Mouse (Mus musculus): ENCODE results near the gene Lpar5.
A peak's percentile ranks its signal among the peaks of the same experiment; 100 is the strongest.
"Not testable (repeated sequence)": the region's sequence is repeated elsewhere in the genome, so short reads cannot be mapped to it uniquely, and the experiment has no call there.

Gene Lpar5

DNA sequence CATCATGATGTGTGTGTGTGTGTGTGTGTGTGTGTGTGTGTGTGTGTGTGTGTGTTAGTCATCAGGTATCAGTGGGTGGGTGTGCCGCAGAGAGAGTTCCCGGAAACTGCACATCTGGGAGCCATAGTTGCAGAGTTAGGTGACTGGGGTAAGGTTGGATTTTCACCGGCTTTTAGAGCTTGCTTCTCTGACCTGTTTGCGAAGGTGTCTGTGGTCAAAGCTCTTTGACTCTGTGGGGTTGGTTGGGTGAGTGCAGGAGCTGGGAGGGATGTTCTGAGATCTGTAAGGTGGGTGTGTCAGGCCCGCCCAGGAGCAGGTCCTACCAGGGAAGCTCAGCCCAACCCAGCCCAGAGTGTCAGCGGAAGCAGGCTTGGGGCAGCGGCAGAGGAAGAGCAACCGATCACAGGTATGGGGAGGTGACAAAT is at the start of gene Lpar5:
Gene Lpar5, plus strand, starts transcription at position 350 of the 425 bp plus-strand sequence.
- no peak for DNase-seq

GRCm38 (mm10) chr6:125030532-125030931 is 37.2 kb upstream of the Lpar5 start:
- peak; percentile 70 for DNase-seq

- no peak for DNase-seq
These were observed 36.1 kb upstream of the Lpar5 start for GRCm38 (mm10) chr6:125031604-125032003.

- DNase-seq: no peak
These were observed 29.1 kb upstream of the Lpar5 start for GRCm38 (mm10) chr6:125038666-125039065.

DNA sequence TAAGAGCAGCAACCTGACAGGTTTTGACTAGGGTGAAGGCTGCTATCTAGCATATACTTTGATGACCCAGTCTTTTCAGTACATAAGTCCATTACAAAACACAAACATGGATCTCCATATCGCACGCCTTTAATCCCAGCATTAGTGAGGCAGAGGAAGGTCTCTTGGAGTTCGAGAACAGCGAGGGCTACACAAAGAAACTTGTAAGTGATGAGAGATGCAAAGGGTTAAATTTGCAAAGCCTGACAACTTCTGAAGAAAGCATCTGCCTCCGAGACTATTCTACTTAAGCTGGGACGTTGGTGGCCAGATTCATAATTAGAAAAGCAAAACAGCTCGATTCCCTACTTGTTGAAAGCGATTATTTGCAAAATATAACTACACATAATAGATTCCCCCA is 28.6 kb upstream of the Lpar5 start:
- DNase-seq: no peak

DNA sequence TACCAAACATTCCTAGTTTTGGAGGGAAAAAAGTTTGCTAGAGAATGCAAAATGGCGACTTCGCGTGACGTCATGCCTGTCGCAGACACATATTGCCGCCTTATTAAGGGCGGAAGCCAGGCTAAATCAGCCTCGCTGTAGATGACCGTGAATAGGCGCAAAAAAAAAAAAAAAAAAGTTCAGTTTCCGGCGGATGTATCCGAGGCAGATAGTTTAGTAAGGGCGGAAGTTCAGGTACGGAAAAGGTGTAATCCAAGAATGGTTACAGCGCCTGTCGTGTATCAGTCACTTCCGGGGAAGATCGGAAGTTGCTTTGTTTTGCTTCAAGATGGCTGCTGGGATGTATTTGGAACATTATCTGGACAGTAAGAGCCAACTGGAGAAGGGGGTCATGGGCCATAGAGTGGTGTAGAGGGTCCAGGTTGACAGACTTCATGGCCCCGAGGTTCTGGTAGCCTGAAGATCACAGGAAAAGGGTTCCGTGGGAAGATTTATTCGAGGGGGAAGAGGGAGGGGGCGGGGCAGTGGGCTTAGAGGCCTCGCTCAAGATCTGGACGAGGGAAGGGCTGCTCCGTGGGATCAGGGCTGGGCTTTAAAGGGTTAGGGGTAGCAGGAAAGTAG is 28.1 kb upstream of the Lpar5 start, which contains the start of gene Ing4:
Gene Ing4, plus strand, starts transcription at position 228 of the 621 bp plus-strand sequence.
- DNase-seq: peak; percentile 95

DNA sequence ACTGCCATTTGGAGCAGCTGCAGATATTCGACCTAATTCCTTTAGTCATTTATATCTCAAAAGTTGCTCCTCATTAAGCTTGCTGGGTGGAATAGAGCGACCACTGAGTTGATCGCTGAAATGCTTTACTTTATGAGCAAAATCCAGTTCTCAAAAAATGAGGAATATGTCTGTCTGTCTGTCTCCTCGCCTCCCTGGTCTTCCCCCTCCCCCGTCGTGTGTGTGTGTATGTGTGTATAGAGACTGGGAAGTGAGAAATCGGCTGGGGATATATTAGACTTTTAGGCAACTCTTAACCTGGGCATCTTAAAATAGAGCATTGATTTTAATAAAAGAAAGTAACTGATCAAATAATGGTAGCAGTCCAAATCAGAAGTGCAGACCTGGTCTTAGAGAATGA is 27.5 kb upstream of the Lpar5 start:
- no peak for DNase-seq

GRCm38 (mm10) chr6:125041047-125041446 is 26.7 kb upstream of the Lpar5 start:
- no peak for DNase-seq

DNA sequence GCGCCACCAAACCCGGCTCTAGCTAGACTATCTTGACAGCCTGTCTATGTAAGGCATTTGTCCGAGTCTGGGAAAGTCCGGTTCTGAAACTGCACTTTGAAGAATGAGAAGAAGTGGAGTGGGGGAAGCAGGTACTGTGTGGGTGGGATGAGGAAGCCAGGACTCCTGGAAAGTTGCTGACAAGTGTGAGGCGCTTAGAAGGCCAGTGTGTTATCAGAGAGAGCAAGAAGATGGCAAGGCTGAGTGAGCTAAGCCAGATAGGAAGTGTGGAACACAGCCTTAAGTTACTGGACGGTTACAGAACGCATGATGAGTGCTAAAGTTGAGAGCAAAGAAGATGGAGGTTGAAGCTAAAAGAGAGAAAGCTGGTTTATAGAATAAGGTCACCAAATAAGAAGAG is 25.6 kb upstream of the Lpar5 start:
- no peak for DNase-seq

DNA sequence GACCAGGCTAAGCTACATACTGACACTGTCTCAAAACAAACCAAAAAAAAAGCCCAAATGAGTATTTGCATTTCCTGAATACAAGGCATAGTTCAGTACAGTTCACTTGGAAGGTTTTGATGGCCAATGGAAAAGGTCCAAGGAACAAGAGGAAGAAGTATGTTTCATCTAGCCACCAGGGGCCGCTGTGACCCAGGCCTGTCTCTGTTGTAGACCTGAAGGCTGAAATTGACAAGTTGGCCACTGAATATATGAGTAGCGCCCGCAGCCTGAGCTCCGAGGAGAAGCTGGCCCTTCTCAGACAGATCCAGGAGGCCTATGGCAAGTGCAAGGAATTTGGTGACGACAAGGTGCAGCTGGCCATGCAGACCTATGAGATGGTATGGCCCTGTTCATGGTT is 21.0 kb upstream of the Lpar5 start:
- DNase-seq: peak; percentile 91

GRCm38 (mm10) chr6:125049678-125050077 is 18.0 kb upstream of the Lpar5 start, which contains the start of gene Acrbp:
TSS of gene Acrbp (plus strand) at chr6:125049689.
- DNase-seq: no peak

- peak; percentile 44 for DNase-seq
These were observed 16.5 kb upstream of the Lpar5 start for GRCm38 (mm10) chr6:125051237-125051636.

DNA sequence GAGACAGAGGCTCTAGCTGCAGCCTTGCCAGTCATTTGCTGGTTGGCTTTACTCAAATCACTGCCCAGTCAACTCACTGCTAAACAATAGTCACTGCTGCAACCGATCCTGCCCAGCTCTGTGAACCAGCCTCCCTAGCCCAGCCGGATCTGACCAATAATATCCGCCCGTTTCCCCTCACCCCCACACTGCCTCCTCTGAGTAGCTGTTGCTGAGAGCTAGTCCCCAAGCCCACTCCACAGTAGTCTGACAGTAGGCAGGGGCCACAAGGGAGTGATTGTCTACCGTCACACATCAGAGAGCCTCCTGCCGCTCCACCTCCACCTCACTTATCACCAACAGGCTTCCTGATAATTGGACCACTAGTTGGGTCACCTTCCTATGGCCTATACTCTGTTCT is 6.2 kb upstream of the Lpar5 start:
- no peak for DNase-seq

- no peak for DNase-seq
These were observed 5.2 kb upstream of the Lpar5 start for GRCm38 (mm10) chr6:125062511-125062910.

- DNase-seq: no peak
These were observed 3.8 kb upstream of the Lpar5 start for GRCm38 (mm10) chr6:125063906-125064305.

DNA sequence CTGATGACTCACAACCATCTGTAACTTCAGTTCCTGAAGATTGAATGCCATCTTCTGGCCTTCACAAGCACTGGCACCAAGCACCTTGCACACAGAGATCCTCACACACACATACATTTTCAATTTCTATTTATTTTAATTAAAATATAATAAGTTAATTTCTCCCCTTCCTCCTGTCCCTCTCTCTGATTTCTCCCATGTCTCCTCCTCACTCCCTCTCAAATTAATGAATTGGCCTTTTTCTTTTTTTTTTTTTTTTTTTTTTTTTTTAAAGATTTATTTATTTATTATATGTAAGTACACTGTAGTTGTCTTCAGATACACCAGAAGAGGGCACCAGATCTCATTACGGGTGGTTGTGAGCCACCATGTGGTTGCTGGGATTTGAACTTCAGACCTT is 2.5 kb upstream of the Lpar5 start:
- not testable (repeated sequence) for DNase-seq

DNA sequence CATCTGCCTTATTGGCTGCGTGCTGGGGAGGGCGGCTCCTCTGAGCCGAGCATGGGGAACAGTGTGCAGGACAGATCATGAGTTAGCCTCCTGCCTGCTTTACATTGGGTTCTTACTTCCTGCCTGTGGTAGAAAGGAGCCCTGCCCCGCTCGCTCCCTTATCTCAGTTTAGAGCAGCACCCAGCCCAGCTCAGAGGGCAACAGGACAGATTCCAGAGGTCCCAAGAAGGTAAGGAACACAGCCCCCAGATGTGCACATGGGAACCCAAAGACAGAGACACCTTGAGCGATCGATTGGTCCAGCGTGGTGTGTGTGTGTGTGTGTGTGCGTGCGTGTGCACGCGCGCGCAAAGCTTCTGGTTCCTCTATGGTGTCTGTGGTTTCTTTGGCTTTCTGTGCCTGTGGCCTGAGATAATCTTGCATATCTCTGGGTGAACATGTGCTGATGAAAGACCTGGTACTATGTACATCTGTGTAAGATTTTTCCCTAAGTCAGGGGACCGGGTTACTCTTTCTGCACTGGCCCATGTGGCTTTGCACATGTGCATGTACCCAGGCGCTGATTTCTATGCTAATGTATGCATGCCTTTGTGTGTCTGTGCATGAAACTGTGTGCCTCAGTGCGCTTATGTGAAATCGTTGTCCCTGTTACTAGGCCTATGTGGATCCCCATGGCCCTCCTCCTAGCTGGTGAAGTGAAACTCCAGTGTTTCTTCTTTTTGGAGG is 3.6 kb downstream of the Lpar5 start:
- DNase-seq: no peak

GRCm38 (mm10) chr6:125071896-125072279 is 4.2 kb downstream of the Lpar5 start:
- peak; percentile 43 for DNase-seq

- DNase-seq: no peak
These were observed 6.1 kb downstream of the Lpar5 start for GRCm38 (mm10) chr6:125073825-125074224.

DNA sequence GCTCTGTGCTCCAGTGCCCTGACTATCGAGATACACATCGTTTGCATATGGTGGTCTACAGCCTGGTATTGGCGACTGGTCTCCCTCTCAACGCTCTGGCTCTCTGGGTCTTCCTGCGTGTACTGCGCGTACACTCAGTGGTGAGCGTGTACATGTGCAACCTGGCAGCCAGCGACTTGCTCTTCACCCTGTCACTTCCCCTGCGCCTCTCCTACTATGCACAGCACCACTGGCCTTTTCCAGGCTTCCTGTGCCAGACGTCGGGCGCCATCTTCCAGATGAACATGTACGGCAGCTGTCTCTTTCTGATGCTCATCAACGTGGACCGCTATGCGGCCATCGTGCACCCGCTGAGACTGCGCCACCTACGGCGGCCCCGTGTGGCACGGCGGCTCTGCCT is 13.7 kb downstream of the Lpar5 start:
- no peak for DNase-seq

- DNase-seq: peak; percentile 97
These were observed 14.3 kb downstream of the Lpar5 start for GRCm38 (mm10) chr6:125081797-125082560.

GRCm38 (mm10) chr6:125082801-125083386 is 15.2 kb downstream of the Lpar5 start:
- no peak for DNase-seq

GRCm38 (mm10) chr6:125084424-125084823 is 16.7 kb downstream of the Lpar5 start:
- DNase-seq: peak; percentile 81
